Mouse (Mus musculus) embryonic facial prominence, embryonic 12.5 days (tissue): ENCODE measurements around the gene Grb2. TPM values are rescaled to one million over a fixed set of nuclear protein-coding genes. Genes with fewer than 3 reads are reported as not detected.

ENCODE experiments used
- ATAC-seq: fragments of 200-750 bp; cut with Nextera tagmentation; 2 replicates; pipeline ENCODE4 v1.8.0; 2017; ENCODE audit not compliant: insufficient number of reproducible peaks, insufficient read depth, low FRiP score, low TSS enrichment
- H3K27ac ChIP-seq: fragments of 300-500 bp; sonication (generic); 2 replicates; pipeline ENCODE4 v1.5.1; 2016; ENCODE audit warnings: mild to moderate bottlenecking
- H3K27me3 ChIP-seq: fragments of 300-500 bp; sonication (generic); 2 replicates; pipeline ENCODE4 v1.6.1; 2016; ENCODE audit warnings: mild to moderate bottlenecking, moderate library complexity
- H3K36me3 ChIP-seq: fragments of 300-500 bp; sonication (generic); 2 replicates; pipeline ENCODE4 v1.6.1; 2016; ENCODE audit warnings: mild to moderate bottlenecking
- H3K4me1 ChIP-seq: fragments of 300-500 bp; sonication (generic); 2 replicates; pipeline ENCODE4 v1.6.1; 2016
- H3K4me2 ChIP-seq: fragments of 300-500 bp; sonication (generic); replicated peaks from 2 replicates; pipeline ENCODE4 v1.6.1; 2016; ENCODE audit warnings: mild to moderate bottlenecking, moderate library complexity
- H3K4me3 ChIP-seq: fragments of 300-500 bp; sonication (generic); 2 replicates; pipeline ENCODE4 v1.5.1; 2016; ENCODE audit warnings: mild to moderate bottlenecking
- H3K9ac ChIP-seq: fragments of 300-500 bp; sonication (generic); 2 replicates; pipeline ENCODE4 v1.6.1; 2016; ENCODE audit warnings: mild to moderate bottlenecking, moderate library complexity
- H3K9me3 ChIP-seq: fragments of 300-500 bp; sonication (generic); 2 replicates; pipeline ENCODE4 v1.6.1; 2016; ENCODE audit warnings: mild to moderate bottlenecking, moderate library complexity
- WGBS: fragments of 180-500 bp; shearing (Covaris S2); methylation state at CpG from one replicate; pipeline ENCODE4 v1.1.7; 2016; 5-methylcytosine and 5-hydroxymethylcytosine counted together
- polyA plus RNA-seq: library from polyadenylated mRNA; unstranded; fragments of >200 nt; fragmentation: Nextera tagmentation; extraction: Ambion mirVana; gene quantifications from 2 replicates; pipeline ENCODE4 v1.2.1, GENCODE M21; 2016

The Grb2 gene
- polyA plus RNA-seq, 1 experiment from 2014 or later: 115 TPM

DNA sequence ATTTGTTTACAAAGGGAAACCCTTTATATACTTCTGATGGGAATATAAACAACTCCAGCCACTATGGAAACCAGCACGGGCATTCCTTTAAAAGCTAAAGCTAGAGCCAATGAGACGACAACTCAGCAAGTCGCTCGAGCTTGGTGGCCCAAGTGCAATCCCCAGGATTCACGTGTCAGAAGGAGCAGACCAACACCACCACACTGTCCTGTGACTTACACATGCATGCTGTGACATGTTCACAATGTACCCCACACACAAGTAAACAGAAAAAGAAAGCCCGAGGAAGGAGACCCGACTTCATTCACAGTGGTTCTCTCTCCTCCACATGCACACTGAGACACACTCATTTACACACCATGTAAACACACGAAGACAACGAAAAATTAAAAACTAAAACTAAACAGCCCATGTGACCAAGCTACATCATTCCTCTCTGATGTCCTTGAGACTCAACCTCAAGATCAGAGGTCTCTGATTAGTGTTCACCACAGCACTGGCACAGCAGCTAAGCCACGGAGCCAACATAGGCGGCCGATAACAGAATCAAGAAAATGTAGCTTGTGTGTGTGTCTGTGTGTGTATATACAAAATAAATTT is 14.3 kb downstream of the Grb2 start:
- no peak for ATAC-seq
- H3K27me3 ChIP-seq: no peaks in the 10 kb centered on the region
- H3K9me3 ChIP-seq: no peaks in the 10 kb centered on the region
- WGBS: 91% methylated on average over 12 of the region's 12 CpGs
- no peak overlapping the region for H3K4me2 ChIP-seq
- peaks cover 4% of the 10 kb centered on the region for H3K4me1 ChIP-seq
- peaks cover 10% of the 10 kb centered on the region for H3K36me3 ChIP-seq
- H3K4me3 ChIP-seq: no peak overlapping the region
- no peak overlapping the region for H3K27ac ChIP-seq
- no peak overlapping the region for H3K9ac ChIP-seq

DNA sequence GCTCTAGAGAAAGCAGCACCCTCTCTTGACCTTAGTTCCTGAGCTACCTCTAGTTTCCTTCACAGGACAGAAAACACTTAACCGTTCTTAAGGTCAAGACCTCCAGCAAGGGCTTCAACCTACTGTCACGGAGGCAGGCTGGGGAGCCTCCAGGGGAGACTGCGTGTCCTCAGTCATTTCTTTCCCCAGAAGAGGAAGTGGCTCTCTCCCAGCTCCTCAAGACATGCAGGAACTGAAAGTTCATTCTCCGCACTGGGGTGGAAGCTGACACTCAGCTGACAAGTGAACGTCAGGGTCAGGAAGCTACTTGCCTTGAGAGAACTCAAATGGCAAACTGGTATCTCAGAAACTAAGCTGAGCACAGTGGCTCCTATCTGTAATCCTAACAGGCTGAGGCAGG is 15.6 kb downstream of the Grb2 start:
- Histone ChIP-seq H3K4me2 (no peak overlapping the region), H3K27me3 (no peaks in the 10 kb centered on the region), H3K4me1 (no peaks in the 10 kb centered on the region), H3K9me3 (no peaks in the 10 kb centered on the region), H3K4me3 (no peak overlapping the region), H3K36me3 (peaks cover 8% of the 10 kb centered on the region), H3K27ac (no peak overlapping the region), H3K9ac (no peak overlapping the region)
- 39% methylated on average over 5 of the region's 5 CpGs for WGBS
- ATAC-seq: no peak

DNA sequence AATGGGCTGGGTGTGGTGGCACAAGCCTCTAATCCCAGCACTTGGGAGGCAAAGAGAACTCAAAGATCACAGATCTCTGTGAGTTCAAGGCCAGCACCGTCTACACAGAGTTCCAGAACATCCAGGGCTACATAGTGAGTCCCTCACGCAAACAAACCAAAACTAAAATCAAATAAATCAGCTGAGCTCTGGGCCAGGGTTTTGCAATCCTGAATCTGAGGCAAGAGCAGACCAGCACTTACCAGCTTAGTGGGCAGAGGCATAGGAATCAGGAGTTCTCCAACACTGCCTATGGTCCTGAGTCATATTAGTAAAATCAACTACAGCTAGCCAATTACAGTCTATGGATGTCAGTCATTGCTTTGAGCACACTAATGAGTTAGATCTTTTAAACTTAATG is 16.4 kb downstream of the Grb2 start:
- Histone ChIP-seq H3K27me3 (no peaks in the 10 kb centered on the region), H3K9me3 (no peaks in the 10 kb centered on the region), H3K4me1 (no peaks in the 10 kb centered on the region), H3K27ac (no peak overlapping the region), H3K4me2 (no peak overlapping the region), H3K9ac (no peak overlapping the region), H3K4me3 (no peak overlapping the region), H3K36me3 (0 out of 2 replicates have a peak, but pooled peaks cover 6% of the 10 kb centered on the region)
- no peak for ATAC-seq
- WGBS: 92% methylated on average over 2 of the region's 2 CpGs

DNA sequence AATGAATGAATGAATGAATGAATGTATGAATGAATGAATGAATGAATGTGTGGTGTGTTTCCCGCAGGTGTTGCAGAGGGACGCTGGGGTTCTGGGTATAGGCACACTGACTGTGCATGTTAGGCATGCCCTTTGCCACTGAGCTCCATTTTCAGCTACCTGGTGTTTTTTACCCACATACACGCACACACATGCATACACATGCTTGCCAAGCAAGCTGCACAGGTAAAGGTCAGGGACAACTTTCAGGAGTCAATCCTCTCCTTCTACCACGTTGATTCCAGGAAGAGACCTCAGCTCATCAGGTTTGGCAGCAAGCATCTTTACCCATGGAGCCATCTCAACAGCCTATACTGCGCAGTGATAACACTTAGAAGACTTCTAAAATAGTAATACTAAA is 16.9 kb downstream of the Grb2 start:
- Histone ChIP-seq H3K4me3 (no peak overlapping the region), H3K4me2 (no peak overlapping the region), H3K27ac (no peak overlapping the region), H3K9ac (no peak overlapping the region), H3K4me1 (no peaks in the 10 kb centered on the region), H3K36me3 (0 out of 2 replicates have a peak, but pooled peaks cover 6% of the 10 kb centered on the region), H3K27me3 (no peaks in the 10 kb centered on the region), H3K9me3 (no peaks in the 10 kb centered on the region)
- ATAC-seq: no peak
- 86% methylated on average over 5 of the region's 5 CpGs for WGBS

DNA sequence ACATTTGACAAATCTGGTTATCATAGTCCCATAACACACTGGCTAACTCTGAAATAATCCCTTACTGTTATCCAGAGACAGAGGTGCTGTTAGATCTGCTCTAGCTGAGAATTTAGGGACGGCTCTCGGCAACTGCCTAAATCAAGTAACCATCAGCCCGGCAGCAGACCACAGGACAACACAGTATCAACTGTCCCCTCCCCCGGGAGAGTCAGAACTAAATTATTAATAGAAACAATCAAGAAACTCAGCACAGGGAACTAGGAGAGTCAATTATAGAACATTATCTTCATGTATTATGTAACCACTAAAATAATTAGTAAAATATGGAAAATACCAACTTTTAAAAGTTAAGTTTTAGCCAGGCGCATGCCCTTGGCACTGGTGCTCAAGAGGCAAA is 17.4 kb downstream of the Grb2 start:
- H3K36me3 ChIP-seq: 0 out of 2 replicates have a peak, but pooled peaks cover 6% of the 10 kb centered on the region
- no peak for ATAC-seq
- H3K4me1 ChIP-seq: no peaks in the 10 kb centered on the region
- H3K9ac ChIP-seq: no peak overlapping the region
- H3K9me3 ChIP-seq: no peaks in the 10 kb centered on the region
- WGBS: 85% methylated on average over 5 of the region's 5 CpGs
- no peak overlapping the region for H3K4me3 ChIP-seq
- H3K27me3 ChIP-seq: no peaks in the 10 kb centered on the region
- no peak overlapping the region for H3K27ac ChIP-seq
- H3K4me2 ChIP-seq: no peak overlapping the region

DNA sequence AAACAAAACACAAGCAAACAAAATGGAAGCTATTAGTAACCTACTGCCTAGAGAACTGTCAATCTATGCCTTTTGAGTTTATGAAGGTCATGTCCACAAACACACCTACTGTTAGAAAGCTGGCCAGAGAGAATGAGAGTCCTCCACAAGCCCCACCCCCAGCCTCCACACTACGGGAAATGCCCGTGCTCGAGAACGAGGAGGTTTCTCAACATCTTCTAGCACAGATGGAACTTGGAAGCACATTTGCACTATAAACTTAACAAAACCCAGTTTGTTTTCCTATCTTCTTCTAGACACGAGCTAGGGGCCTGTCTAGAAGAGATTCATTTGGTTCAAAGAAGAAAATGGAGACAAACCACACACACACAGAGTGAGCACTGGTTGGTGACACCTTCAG is 18.0 kb downstream of the Grb2 start:
- no peak overlapping the region for H3K27ac ChIP-seq
- WGBS: 89% methylated on average over 5 of the region's 5 CpGs

DNA sequence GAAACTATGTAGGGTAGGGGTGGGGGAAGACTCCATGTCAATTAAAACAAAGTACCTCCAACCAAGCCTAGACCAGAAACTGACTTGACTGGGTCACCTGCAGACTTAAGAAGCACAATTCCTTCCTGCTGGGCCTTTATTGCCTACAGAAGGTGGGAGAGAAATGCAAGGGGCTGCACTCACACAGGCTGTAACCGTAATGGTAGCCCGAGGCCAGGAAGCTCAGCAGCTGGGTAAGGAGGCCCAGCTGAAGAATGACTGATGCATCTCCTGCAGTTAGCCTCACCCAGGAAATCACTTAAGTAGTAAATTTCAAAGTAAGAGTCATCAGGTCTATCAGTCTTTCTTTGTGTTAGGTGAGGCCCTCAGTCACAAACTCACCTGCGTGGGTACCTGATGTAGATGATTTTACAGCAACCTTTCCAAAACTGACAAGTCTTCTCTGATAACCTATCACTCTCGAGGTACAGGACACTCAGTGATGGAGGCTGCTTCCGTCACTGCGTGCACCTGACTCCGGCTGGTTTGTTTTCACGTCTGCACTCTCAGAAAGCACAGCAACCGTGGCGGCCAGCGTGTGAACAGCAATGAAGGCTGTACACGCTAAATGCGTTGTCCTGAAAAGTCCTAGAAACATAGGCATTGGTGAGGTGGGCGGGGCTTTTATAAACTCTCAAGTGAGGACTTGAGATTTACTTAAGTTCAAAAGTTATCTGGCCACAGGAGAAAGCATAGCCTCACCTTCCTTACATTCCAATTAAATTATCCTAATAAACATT is 19.1 kb downstream of the Grb2 start:
- no peak for ATAC-seq
- Histone ChIP-seq H3K4me2 (no peak overlapping the region), H3K36me3 (0 out of 2 replicates have a peak, but pooled peaks cover 10% of the 10 kb centered on the region), H3K9ac (no peak overlapping the region), H3K27ac (no peak overlapping the region), H3K9me3 (no peaks in the 10 kb centered on the region), H3K4me1 (no peaks in the 10 kb centered on the region), H3K27me3 (no peaks in the 10 kb centered on the region), H3K4me3 (no peak overlapping the region)
- 96% methylated on average over 14 of the region's 14 CpGs for WGBS

More for the DNA sequence above, 18.0 kb downstream of the Grb2 start:
- H3K9me3 ChIP-seq: no peaks in the 10 kb centered on the region
- H3K27me3 ChIP-seq: no peaks in the 10 kb centered on the region
- no peaks in the 10 kb centered on the region for H3K4me1 ChIP-seq
- ATAC-seq: no peak
- H3K9ac ChIP-seq: no peak overlapping the region
- no peak overlapping the region for H3K4me2 ChIP-seq
- H3K36me3 ChIP-seq: 0 out of 2 replicates have a peak, but pooled peaks cover 6% of the 10 kb centered on the region
- no peak overlapping the region for H3K4me3 ChIP-seq

DNA sequence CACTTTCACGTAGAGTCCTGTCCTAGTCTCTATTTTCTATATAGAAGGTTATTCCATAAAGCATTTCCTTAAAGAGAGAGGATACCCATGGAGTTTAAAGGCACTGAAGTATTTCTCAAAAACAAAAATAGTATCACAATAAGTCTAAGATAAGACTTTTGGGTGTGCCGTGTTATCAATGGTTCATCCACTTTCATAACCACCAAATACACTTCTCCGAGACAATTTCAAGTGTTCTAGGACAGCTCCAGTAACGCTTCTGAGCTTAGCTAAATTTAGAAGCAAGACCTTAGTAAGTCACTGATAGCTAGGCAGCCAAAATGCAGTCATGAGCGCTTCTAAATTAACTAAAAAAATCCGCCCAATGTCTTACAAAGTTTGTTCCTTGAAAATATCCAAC is 22.0 kb downstream of the Grb2 start:
- H3K27ac ChIP-seq: no peak overlapping the region
- no peaks in the 10 kb centered on the region for H3K4me1 ChIP-seq
- no peak overlapping the region for H3K4me3 ChIP-seq
- H3K36me3 ChIP-seq: peaks cover 24% of the 10 kb centered on the region
- H3K27me3 ChIP-seq: no peaks in the 10 kb centered on the region
- no peaks in the 10 kb centered on the region for H3K9me3 ChIP-seq
- 87% methylated on average over 6 of the region's 6 CpGs for WGBS
- no peak overlapping the region for H3K4me2 ChIP-seq
- H3K9ac ChIP-seq: no peak overlapping the region
- no peak for ATAC-seq

DNA sequence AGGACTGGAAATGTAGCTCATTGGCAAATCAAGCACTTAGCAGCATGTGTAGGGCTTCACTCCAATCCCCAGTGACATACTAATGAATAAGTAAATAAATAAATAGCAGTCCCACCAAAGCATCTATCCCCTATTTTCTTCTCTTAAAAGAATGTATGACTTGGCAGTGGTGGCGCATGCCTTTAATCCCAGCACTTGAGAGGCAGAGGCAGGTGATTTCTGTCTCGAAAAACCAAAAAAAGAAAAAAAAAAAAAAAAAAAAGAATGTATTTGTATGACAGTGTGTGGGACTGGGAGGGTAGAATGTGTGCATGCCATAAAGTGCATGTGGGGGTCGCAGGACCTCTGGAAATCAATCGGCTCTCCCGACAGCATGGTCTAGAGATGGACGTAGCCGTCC is 22.4 kb downstream of the Grb2 start:
- 85% methylated on average over 7 of the region's 7 CpGs for whole genome bisulfite sequencing
- Histone ChIP-seq H3K36me3 (peaks cover 24% of the 10 kb centered on the region), H3K9me3 (no peaks in the 10 kb centered on the region), H3K27me3 (no peaks in the 10 kb centered on the region), H3K4me3 (no peak overlapping the region), H3K9ac (no peak overlapping the region), H3K4me1 (no peaks in the 10 kb centered on the region), H3K4me2 (no peak overlapping the region), H3K27ac (no peak overlapping the region)
- no peak for ATAC-seq

DNA sequence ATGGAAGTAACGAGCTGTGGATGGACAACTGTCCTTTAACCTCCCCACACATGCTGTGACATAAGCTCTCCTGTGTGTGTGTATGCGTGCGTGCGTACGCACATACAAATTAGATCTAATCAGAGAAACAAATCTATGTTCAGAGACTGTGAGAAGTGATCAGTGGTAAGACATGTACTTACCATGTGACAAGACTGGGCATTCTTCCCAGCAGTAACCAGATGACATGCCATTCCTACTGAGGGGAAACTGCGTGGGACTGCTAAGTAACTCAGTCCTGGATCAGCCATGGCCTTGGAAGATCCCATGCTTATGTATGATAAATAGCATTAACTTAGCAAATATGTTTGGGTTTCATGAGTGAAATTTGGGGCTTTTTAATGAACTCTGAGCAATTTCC is 23.5 kb downstream of the Grb2 start:
- Histone ChIP-seq H3K4me2 (no peak overlapping the region), H3K9ac (no peak overlapping the region), H3K27ac (no peak overlapping the region), H3K9me3 (no peaks in the 10 kb centered on the region), H3K36me3 (peaks cover 24% of the 10 kb centered on the region), H3K27me3 (no peaks in the 10 kb centered on the region), H3K4me3 (no peak overlapping the region), H3K4me1 (no peaks in the 10 kb centered on the region)
- WGBS: 94% methylated on average over 6 of the region's 6 CpGs
- no peak for ATAC-seq

DNA sequence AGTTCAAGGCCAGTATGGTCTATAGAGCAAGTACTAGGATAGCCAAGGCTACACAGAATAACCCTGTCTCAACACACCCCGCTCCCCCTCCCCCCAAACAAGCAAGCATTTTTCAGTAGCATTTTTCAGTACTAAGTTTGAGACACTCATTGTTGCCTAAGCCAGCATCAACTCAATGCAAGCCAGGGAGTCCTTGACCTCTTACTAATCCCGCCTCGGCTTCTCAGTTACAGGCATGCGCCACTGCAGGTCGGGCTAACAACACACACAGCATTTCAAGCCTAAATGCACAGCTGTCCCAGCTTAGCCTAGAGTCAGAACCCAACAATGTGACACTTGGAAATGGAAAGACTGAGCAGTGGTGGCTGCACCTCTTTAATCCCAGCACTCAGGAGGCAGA is 25.1 kb downstream of the Grb2 start:
- Histone ChIP-seq H3K4me3 (no peak overlapping the region), H3K27me3 (no peaks in the 10 kb centered on the region), H3K4me2 (no peak overlapping the region), H3K27ac (no peak overlapping the region), H3K36me3 (peaks cover 31% of the 10 kb centered on the region), H3K9me3 (no peaks in the 10 kb centered on the region), H3K9ac (no peak overlapping the region), H3K4me1 (no peaks in the 10 kb centered on the region)
- no peak for ATAC-seq
- 91% methylated on average over 5 of the region's 5 CpGs for WGBS

DNA sequence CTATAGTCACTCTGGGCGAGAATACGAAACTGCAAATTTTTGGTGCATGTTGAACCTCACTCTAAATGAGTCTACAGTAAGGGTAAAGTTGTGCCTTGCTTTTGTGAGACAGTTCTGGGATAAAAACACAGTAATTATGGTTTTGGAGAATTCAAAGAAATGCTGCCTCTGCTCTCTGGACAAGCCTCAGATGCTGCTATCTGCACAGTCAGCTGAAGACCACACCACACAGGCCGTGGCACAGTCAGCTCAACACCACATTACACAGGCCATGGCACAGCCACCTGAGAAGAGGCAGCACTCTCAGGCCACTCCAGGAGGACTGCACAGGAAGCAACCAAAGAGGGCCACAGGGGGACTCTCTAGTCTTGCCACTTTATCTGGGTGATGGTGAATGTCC is 26.0 kb downstream of the Grb2 start:
- no peaks in the 10 kb centered on the region for H3K4me1 ChIP-seq

More for the DNA sequence above, 26.0 kb downstream of the Grb2 start:
- WGBS: 88% methylated on average over 3 of the region's 3 CpGs
- Histone ChIP-seq H3K27ac (no peak overlapping the region), H3K4me2 (no peak overlapping the region), H3K27me3 (no peaks in the 10 kb centered on the region), H3K36me3 (peaks cover 31% of the 10 kb centered on the region), H3K9ac (no peak overlapping the region), H3K4me3 (no peak overlapping the region), H3K9me3 (no peaks in the 10 kb centered on the region)
- no peak for ATAC-seq
